Mouse (Mus musculus) stomach, postnatal 0 days (tissue): ENCODE data around the gene Kdelc1. TPM values are rescaled to one million over a fixed set of nuclear protein-coding genes. Genes with fewer than 3 reads are reported as not detected.
A peak's percentile ranks its signal among the peaks of the same experiment; 100 is the strongest.

Experiments
- ATAC-seq: fragments of 200-750 bp; cut with Nextera tagmentation; 2 replicates; pipeline ENCODE4 v1.8.0; 2017; ENCODE audit not compliant: low FRiP score, low TSS enrichment
- DNase-seq: peaks from one replicate; pipeline ENCODE4 v3.0.0-alpha.2; 2016; ENCODE audit warnings: low spot score
- H3K27ac ChIP-seq: fragments of 300-500 bp; sonication (generic); replicated peaks from 2 replicates; pipeline ENCODE4 v1.5.1; 2014; ENCODE audit warnings: mild to moderate bottlenecking, control low read depth
- H3K27me3 ChIP-seq: fragments of 300-500 bp; sonication (generic); 2 replicates; pipeline ENCODE4 v1.6.1; 2014; ENCODE audit warnings: low read length; ENCODE audit not compliant: control insufficient read depth, insufficient read depth
- H3K36me3 ChIP-seq: fragments of 300-500 bp; sonication (generic); 2 replicates; pipeline ENCODE4 v1.6.1; 2014; ENCODE audit warnings: low read length, mixed read lengths; ENCODE audit not compliant: control insufficient read depth, insufficient read depth
- H3K4me1 ChIP-seq: fragments of 300-500 bp; sonication (generic); replicated peaks from 2 replicates; pipeline ENCODE4 v1.6.1; 2014; ENCODE audit warnings: antibody characterized with exemption; ENCODE audit not compliant: control insufficient read depth, insufficient read depth
- H3K4me2 ChIP-seq: fragments of 300-500 bp; sonication (generic); replicated peaks from 2 replicates; pipeline ENCODE4 v1.6.1; 2014; ENCODE audit warnings: low read depth, mild to moderate bottlenecking, control low read depth, moderate library complexity
- H3K4me3 ChIP-seq: fragments of 300-500 bp; sonication (generic); 2 replicates; pipeline ENCODE4 v1.5.1; 2014; ENCODE audit warnings: low read depth, low read length, control low read depth
- H3K9ac ChIP-seq: fragments of 300-500 bp; sonication (generic); 2 replicates; pipeline ENCODE4 v1.6.1; 2014; ENCODE audit warnings: mild to moderate bottlenecking, low read length, control low read depth, mixed read lengths
- H3K9me3 ChIP-seq: fragments of 300-500 bp; sonication (generic); 2 replicates; pipeline ENCODE4 v1.6.1; 2016; ENCODE audit warnings: low read length; ENCODE audit not compliant: control insufficient read depth
- CTCF ChIP-seq: IDR thresholded peaks from 2 replicates; pipeline ENCODE4 v1.5.1; 2016; ENCODE audit warnings: antibody characterized with exemption, low read depth, mild to moderate bottlenecking, moderate library complexity
- EP300 ChIP-seq: optimal IDR thresholded peaks from 2 replicates; pipeline ENCODE3; 2016; ENCODE audit warnings: antibody characterized with exemption
- WGBS: fragments of 180-500 bp; shearing (Covaris S2); extraction: QIAGEN DNeasy Blood & Tissue Kit; methylation state at CpG from one replicate; pipeline ENCODE4 v1.1.7; 2014; 5-methylcytosine and 5-hydroxymethylcytosine counted together
- polyA plus RNA-seq: library from polyadenylated mRNA; unstranded; fragments of >200 nt; fragmentation: Nextera tagmentation; extraction: Ambion mirVana; gene quantifications from 2 replicates; pipeline ENCODE4 v1.2.1, GENCODE M21; 2015

Kdelc1 gene
- polyA plus RNA-seq, result 19.5 and 20.6 TPM in 2 replicates

DNA sequence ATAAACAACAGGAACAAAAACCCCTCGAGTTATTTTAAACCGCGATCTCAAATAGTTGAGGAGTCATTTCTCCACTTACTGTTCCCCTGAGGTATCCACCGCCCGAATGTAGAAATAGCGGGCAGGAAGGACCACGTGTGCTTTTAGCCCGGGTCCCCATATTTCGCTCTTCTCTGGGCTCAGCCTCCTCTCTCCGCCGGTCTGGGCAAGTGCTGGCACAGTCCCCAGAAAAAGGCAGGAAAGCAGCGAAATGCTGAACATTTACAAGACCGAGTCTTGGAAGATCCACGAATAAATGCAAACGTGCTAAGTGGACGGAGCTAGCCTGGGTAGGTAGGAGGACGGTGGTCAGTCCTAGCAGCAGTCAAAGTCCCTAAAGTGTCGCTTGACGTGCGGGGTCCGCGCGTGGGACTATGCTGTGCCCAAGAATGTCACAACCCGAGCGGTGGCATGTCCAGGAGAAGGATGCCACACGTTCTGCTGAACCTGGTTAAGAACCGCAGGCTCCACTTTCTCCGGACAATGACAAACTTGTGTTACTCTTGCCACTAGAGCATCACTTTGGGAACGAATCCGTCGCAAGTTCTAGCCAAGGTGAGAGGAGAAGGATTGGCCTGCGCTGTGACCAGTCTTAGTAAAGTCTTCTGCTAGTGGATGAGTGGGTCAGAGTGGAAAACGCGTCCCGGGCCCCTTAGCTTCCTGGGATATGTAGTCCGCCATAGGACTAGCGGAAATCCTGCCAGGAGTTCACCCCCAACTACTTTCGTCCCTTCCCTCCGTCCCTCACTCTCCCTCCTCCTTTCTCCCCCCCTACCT is at the start of gene Kdelc1, which contains the start of gene Bivm:
Kdelc1 (minus strand) TSS at position 570 of the 816 bp plus-strand sequence.
Bivm (plus strand) TSS at position 719 of the 816 bp plus-strand sequence.
- WGBS, result 1% methylated on average over 39 of the region's 39 CpGs
- Histone ChIP-seq H3K36me3 (peaks cover 4% of the 10 kb centered on the region), H3K4me1 (peaks cover 3% of the 10 kb centered on the region; the same call in 1 of the 2 replicates), H3K4me2 (peak within 1 kb of the TSS; percentile 83), H3K9ac (peak within 1 kb of the TSS; percentile 83), H3K4me3 (peak within 1 kb of the TSS; percentile 62), H3K27me3 (no peaks in the 10 kb centered on the region), H3K27ac (peak within 1 kb of the TSS; percentile 94), H3K9me3 (no peaks in the 10 kb centered on the region)
- peak; percentile 98 for ATAC-seq
- TF ChIP-seq EP300 (no peak), CTCF (no peak)
- peak; percentile 90 for DNase-seq

- 99% methylated on average over 3 of the region's 3 CpGs for WGBS
- no peak for ATAC-seq
Observed at GRCm38 (mm10) chr1:44167859-44168383, 49.3 kb upstream of the Kdelc1 start.

DNA sequence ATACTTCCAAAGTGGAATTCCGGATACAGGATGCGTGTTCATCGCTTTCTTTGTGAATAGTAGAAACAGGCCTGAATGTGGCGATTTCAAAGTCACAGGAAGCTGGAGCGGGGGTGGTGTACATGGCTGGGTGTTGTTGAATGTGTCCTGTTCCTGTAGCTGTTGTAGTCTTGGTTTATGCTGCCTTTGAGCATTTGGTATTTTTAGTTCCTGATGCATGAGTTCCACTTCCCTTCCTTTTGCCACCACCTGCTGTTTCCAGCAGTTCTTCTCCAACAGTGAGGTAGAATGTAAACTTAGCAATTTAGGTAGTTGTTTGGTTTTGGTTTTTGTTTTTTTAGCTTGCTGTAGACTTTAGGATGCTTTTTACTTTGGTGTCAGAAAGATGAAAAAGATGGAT is 43.8 kb upstream of the Kdelc1 start:
- DNase-seq (no peak), ATAC-seq (no peak)
- no peak overlapping the region for H3K27ac ChIP-seq
- peaks cover 31% of the 10 kb centered on the region for H3K36me3 ChIP-seq
- H3K4me2 ChIP-seq, result no peak overlapping the region
- H3K27me3 ChIP-seq, result no peaks in the 10 kb centered on the region
- WGBS, result 92% methylated on average over 5 of the region's 5 CpGs
- TF ChIP-seq CTCF (no peak), EP300 (no peak)
- H3K4me1 ChIP-seq, result no peaks in the 10 kb centered on the region
- H3K9ac ChIP-seq, result no peak overlapping the region
- no peaks in the 10 kb centered on the region for H3K9me3 ChIP-seq
- H3K4me3 ChIP-seq, result no peak overlapping the region

More at GRCm38 (mm10) chr1:44167859-44168383, 49.3 kb upstream of the Kdelc1 start:
- TF ChIP-seq CTCF, result peak; percentile 34
- TF ChIP-seq EP300, result no peak
- Histone ChIP-seq H3K4me1 (no peaks in the 10 kb centered on the region), H3K9ac (no peak overlapping the region), H3K27me3 (no peaks in the 10 kb centered on the region), H3K4me3 (no peak overlapping the region), H3K27ac (no peak overlapping the region), H3K9me3 (0 out of 2 replicates have a peak, but pooled peaks cover 2% of the 10 kb centered on the region), H3K36me3 (peaks cover 29% of the 10 kb centered on the region), H3K4me2 (no peak overlapping the region)
- DNase-seq, result no peak

- Histone ChIP-seq H3K9ac (no peak overlapping the region), H3K27ac (no peak overlapping the region), H3K9me3 (no peaks in the 10 kb centered on the region), H3K4me1 (no peaks in the 10 kb centered on the region), H3K4me2 (no peak overlapping the region), H3K36me3 (peaks cover 25% of the 10 kb centered on the region), H3K27me3 (no peaks in the 10 kb centered on the region), H3K4me3 (no peak overlapping the region)
- TF ChIP-seq EP300 (no peak), CTCF (no peak)
- 93% methylated on average over 6 of the region's 6 CpGs for WGBS
- no peak for ATAC-seq
- no peak for DNase-seq
Observed at GRCm38 (mm10) chr1:44161818-44162217, 43.2 kb upstream of the Kdelc1 start.

- H3K27me3 ChIP-seq, result no peaks in the 10 kb centered on the region
- no peak overlapping the region for H3K4me3 ChIP-seq
- no peak overlapping the region for H3K4me2 ChIP-seq
- no peaks in the 10 kb centered on the region for H3K4me1 ChIP-seq
- no peaks in the 10 kb centered on the region for H3K9me3 ChIP-seq
- WGBS, result 90% methylated on average over 6 of the region's 6 CpGs
- TF ChIP-seq EP300 (no peak), CTCF (no peak)
- no peak for ATAC-seq
- H3K9ac ChIP-seq, result no peak overlapping the region
- DNase-seq, result no peak
- no peak overlapping the region for H3K27ac ChIP-seq
- peaks cover 21% of the 10 kb centered on the region for H3K36me3 ChIP-seq
Observed at GRCm38 (mm10) chr1:44158317-44158716, 39.7 kb upstream of the Kdelc1 start.

DNA sequence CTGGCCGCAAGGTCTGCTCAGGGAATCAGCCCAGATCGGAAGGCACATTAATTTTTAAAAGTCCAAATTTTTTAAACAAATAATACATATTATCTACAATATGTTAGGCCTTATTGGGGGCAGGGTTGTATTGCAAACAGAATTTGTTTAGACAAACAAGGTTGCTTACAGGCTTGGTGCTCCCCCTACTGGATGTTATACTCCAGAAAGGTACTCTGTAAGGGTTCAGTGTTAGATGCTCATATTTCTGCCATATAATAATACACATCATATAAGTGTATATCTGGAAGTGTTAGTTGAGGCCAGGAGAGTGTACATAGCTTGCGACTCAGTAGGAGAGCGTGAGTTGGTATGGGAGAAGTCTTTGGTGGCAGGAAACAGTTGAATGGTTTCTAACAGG is 36.7 kb upstream of the Kdelc1 start:
- Histone ChIP-seq H3K4me3 (no peak overlapping the region), H3K9me3 (no peaks in the 10 kb centered on the region), H3K4me1 (no peaks in the 10 kb centered on the region), H3K27me3 (no peaks in the 10 kb centered on the region), H3K27ac (no peak overlapping the region), H3K36me3 (peaks cover 8% of the 10 kb centered on the region), H3K4me2 (no peak overlapping the region), H3K9ac (no peak overlapping the region)
- TF ChIP-seq CTCF (peak; percentile 61), EP300 (no peak)
- 95% methylated on average over 4 of the region's 4 CpGs for WGBS
- no peak for ATAC-seq
- DNase-seq, result no peak
